Mouse (Mus musculus) urinary bladder, postnatal 4 days (tissue): Measurements from ENCODE around the gene Sar1a.

Source experiments
- DNase-seq, 2 experiments: peaks; one replicate each; pipeline ENCODE4 v3.0.0; 2021 to 2022; ENCODE audit warnings: low spot score in 2 of 2

Sar1a gene

GRCm38 (mm10) chr10:61679545-61679944 lies 554 bp upstream of the Sar1a start:
- DNase-seq = no peak

DNA sequence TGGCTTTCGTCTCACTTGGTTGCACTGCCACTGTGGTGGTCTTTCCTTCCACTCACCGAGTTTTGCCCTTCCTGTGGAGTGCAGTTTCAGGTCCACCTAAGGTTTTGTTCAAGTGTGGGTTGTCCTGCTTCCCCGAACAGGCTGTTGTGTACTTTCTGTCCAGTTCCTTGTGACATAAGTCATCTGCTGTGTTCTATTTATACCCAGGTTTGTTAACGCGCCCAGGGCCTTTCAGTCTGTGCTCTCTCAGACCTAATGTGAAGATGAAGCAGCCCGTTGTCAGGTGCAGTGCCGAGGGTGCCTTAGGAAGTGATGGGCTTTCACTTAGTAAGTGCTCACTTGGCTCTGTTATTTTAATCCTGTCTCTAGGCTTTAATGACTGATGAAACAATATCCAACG lies 9.3 kb downstream of the Sar1a start:
- DNase-seq = no peak

DNA sequence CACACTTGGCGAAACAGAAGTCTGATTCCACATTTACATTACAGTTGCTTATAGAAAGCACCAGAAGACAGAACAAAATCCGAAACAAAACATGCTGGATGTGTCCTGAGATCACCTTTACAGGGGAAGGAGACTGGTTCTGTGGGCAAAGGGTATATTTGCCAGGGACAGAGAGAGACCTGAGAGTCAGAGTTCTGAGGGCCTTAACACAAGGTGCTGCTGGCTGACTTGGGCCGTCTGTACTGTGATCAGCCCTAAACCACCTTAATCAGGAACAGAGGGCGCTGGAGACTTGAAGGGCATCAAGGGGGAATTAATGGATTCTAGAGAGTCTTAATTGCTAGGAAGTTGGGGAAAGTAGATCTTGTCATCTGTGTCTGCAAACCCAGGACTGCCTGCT lies 13.5 kb downstream of the Sar1a start:
- no peak for DNase-seq

DNA sequence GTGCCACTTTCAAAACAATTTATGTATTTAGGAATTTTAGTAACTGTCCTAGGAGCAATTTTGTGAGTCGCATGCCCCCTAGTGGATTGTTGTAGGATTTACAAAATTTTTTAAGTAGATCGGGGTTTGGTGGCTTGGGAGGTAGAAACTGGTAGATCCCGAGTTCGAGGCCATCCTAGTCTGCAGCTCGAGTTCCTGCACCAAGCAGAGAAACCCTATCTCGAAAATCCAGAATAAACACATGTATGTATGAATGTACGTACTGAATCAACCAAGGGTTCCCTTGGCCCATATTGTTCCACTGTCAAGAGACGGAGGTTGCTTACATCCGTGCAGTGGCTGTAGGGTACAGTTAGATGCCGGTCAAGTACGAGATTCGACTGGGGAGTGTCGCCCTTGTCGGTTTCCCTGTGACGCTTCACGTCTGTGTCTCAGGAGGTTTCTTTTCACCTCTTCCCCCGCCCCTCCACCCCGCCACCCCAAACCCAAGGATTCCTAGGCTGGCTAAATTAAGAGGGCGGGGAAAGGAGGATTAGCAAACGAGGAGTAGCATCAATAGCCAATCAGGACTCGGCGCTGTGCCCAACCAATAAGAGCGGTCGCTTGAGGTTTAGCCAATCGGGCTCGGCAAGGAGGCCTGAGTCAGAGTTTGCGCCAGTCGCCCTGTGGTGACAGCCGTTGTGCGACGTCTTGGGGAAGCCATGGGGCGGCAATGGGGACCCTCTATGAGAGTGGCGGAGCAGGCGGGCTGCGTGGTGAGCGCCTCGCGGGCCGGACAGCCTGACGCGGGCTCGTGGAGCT lies 15.0 kb downstream of the Sar1a start, which contains the start of gene Tysnd1:
Gene Tysnd1, plus strand, starts transcription at position 645 of the 801 bp plus-strand sequence.
- DNase-seq = peak; percentile 95 to 98

GRCm38 (mm10) chr10:61695703-61696559 lies 15.8 kb downstream of the Sar1a start:
- DNase-seq = no peak

- DNase-seq = no peak
Measured at GRCm38 (mm10) chr10:61696560-61696823, 16.4 kb downstream of the Sar1a start.

DNA sequence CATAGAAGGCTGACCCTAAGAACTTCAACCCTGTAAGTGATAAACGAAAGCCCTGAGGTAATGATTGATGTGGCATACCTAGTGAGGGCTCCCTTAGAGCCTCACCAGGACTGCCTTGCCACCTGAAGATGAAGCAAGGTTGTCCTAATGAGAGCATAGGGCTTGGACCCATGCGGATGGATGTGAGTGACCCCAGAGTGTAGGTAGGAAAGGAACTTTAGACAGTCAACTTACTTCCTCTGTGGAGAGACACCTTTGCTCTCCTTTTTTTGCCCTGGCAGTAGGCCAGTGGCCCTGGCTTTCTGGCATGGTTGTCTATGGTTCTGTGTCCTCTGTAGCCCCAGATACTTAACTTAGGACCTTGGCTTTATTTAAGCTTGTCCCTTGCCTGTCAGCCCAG lies 16.9 kb downstream of the Sar1a start:
- no peak for DNase-seq

DNA sequence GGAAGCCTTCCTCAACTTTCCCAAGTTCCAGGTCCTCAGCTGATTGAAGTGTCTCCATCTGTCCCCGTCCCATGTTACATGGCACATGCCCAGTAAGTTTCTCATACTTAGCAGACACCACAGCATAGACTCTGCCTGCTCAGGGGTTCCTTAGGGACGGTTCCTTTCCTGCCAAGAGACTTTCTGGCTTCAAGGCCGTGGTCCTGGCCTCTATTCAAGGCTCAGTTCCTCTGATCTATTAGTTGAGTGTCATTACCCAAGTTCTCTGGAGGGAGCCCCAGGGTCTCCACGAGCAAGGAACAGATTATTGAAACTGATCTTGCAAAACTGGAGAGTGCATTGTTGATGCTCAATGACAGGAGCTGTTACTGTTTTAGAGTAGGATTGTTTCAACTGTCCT lies 24.6 kb downstream of the Sar1a start:
- no peak for DNase-seq

GRCm38 (mm10) chr10:61706412-61707375 lies 26.6 kb downstream of the Sar1a start:
- DNase-seq = no peak

DNA sequence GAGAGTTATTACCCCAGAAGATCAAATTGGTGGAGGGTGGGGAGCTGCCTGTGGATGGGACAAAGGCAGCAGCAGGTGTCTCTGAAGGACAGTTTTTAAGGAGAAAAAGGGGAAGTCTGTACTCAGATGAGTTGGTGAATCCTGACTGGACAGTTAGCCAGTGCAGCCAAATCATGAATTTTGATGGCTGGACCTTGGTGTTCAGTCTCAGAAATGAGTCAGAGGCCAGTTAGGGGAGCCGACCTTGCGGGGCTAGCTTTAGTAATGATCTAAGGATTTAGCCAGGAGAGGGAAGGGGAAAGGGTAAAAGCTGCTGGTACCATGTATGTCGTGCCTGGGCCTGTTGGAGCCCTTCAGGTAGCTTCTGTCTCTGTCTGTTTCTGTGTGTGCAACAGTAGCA lies 33.5 kb downstream of the Sar1a start:
- no peak for DNase-seq

DNA sequence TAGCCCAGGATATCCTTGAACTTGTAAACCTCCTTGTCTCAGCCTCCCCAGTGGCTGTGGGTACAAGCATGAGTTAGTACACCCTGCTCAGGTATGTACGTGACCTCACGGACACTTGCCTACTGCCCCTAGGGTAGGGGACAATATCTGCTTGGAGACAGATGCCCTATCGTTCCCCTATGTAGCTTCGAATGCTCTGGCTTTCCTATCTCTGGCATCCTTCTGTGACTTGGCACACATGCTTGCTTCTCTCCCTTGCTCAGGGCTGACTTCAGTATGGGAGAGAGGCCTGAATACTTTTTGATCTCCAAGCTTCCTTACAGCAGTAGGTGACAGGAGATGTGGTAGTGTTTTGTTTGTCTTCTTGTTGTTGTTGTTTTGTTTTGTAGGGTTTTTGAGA lies 34.0 kb downstream of the Sar1a start:
- DNase-seq = no peak

DNA sequence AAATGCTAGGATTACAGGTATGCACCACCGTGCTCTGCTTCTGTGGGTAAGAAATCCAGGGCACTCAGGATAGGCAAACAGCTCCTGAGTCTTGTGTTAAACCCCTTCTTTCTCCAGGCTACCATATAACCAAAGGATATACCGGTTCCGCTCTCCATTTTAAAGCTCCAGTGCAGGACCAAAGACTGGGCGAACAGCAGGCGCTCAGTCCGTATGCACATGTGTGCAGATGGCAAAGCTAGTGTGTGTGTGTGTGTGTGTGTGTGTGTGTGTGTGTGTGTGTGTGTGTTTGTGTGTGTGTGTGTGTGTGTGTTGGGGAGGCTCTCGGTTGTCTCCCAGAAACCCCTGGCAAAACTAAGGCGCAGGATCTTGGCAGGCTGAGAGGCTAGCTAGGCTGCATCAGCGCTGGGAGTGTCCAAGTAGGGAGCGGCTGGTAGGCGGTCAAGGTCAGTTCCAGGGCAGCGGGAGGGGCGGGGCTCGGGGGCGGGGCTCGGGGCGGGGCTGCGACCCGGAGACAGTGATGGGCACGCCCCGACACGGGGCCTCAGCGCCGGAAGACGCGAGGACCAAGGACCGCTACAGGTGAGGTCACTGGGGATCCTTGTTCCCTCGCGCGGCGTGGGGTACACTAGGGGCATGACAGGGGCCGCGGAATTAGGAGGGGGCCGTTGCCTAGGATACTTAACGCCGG lies 34.8 kb downstream of the Sar1a start, which contains the start of gene Aifm2:
Gene Aifm2, plus strand, starts transcription at position 493 of the 691 bp plus-strand sequence.
- peak; percentile 66 to 78 for DNase-seq

DNA sequence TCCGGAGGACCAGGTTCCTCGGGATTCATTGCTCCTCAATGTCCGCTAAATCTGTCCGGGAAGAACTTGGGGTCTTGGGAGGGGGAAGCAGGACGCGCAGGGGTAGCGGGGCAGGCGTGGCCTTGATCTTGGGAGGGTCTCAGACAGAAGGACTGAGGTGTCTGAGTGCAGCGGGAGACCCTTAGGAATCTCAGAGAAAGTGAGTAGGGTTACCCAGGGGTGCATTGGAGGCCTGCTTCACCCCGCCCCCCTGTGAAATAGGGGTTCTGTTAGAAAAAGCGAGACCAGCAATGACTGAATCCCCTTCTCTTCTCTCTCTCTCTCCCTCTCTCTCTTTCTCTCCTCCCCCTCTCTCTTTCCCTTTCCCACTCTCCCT lies 35.4 kb downstream of the Sar1a start:
- DNase-seq = no peak

GRCm38 (mm10) chr10:61715996-61716864 lies 36.1 kb downstream of the Sar1a start:
- no peak for DNase-seq

DNA sequence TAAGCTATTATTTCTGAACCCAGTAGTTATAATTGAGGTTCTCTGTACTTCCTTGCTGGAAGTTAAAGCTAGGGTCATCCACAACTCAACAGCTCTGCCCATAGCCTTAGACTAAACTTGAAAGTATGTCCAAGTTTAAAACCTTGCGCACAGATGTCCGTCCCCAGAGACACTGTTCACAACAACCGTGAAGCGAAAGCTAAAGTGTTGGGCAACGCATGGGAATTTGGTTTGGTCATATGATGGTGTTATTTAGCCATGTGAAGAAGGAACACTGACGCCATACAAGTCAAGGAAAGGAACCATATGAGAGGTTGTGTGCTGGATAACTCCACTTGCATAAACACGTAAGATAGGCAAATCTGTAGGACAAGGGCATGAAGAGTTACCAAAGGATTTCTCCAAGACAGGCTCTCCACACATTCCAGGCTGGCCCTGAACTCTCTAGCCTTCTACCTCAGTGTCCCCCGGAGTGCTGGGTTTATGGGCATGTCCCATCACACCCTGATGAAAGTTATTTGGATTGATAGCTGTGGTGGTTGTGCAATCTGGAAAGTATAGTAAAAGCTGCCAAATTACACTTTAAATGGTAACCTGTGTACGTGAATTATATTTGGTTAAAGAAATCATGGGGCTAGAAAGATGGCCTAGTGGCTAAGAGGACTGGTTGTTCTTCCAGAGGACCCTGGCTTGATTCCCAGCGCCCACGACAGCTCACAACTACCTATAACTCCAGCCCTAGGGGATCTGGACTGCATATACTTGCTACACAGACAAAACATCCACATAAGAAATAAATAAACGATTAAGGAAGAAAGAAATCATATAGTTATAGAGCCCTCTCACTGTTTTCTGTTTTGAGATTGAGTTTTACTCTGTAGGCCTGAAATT lies 37.6 kb downstream of the Sar1a start:
- no peak for DNase-seq

DNA sequence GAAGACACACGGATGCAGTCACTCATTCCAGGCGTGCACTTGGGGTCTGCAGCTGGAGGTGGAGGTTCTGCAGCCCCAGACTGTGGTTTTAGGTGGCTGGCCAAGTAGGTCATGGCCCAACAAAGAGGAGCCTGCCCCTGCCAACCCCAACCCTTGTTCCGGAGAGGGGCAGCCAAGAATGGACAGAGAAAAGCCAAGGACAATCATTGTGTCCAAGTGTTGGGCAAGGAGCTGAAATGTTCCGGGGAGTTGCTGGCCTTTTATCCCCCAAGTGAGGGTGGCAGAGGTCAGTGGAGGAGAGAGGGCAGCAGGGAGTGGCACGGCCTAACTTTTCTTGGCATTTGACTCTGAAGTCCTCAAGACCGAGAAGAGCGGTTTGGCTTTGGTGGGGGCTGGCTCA lies 40.2 kb downstream of the Sar1a start:
- no peak for DNase-seq

- DNase-seq = no peak
Measured at GRCm38 (mm10) chr10:61722215-61722614, 42.1 kb downstream of the Sar1a start.

- DNase-seq = no peak
Measured at GRCm38 (mm10) chr10:61723271-61723670, 43.2 kb downstream of the Sar1a start.

GRCm38 (mm10) chr10:61729181-61729580 lies 49.1 kb downstream of the Sar1a start:
- DNase-seq = no peak
